Mouse (Mus musculus) midbrain, embryonic 11.5 days (tissue): ENCODE measurements around the gene Srrt. TPM values are rescaled to one million over a fixed set of nuclear protein-coding genes. Genes with fewer than 3 reads are reported as not detected.

ENCODE experiments used
- ATAC-seq: fragments of 200-750 bp; cut with Nextera tagmentation; 2 replicates; pipeline ENCODE4 v1.8.0; 2017; ENCODE audit warnings: moderate TSS enrichment, moderate library complexity; ENCODE audit not compliant: low FRiP score
- DNase-seq: peaks from one replicate; pipeline ENCODE4 v3.0.0; 2015; ENCODE audit warnings: low spot score; ENCODE audit errors: missing footprints
- H3K27ac ChIP-seq: fragments of 300-500 bp; sonication (generic); 2 replicates; pipeline ENCODE4 v1.5.1; 2014; ENCODE audit warnings: low read depth, low read length
- H3K27me3 ChIP-seq: fragments of 300-500 bp; sonication (generic); 2 replicates; pipeline ENCODE4 v1.6.1; 2014; ENCODE audit warnings: mild to moderate bottlenecking, low read length, moderate library complexity, mixed read lengths; ENCODE audit not compliant: control insufficient read depth, insufficient read depth
- H3K36me3 ChIP-seq: fragments of 300-500 bp; sonication (generic); 2 replicates; pipeline ENCODE4 v1.6.1; 2014; ENCODE audit warnings: mild to moderate bottlenecking, low read length, moderate library complexity, mixed read lengths; ENCODE audit not compliant: control insufficient read depth, insufficient read depth
- H3K4me1 ChIP-seq: fragments of 300-500 bp; sonication (generic); 2 replicates; pipeline ENCODE4 v1.6.1; 2014; ENCODE audit warnings: low read length; ENCODE audit not compliant: control insufficient read depth, insufficient read depth
- H3K4me2 ChIP-seq: fragments of 300-500 bp; sonication (generic); 2 replicates; pipeline ENCODE4 v1.6.1; 2014; ENCODE audit warnings: mild to moderate bottlenecking, moderate library complexity
- H3K4me3 ChIP-seq: fragments of 300-500 bp; sonication (generic); 2 replicates; pipeline ENCODE4 v1.5.1; 2014; ENCODE audit warnings: low read depth, low read length
- H3K9ac ChIP-seq: fragments of 300-500 bp; sonication (generic); 2 replicates; pipeline ENCODE4 v1.6.1; 2014; ENCODE audit warnings: low read length
- H3K9me3 ChIP-seq: fragments of 300-500 bp; sonication (generic); 2 replicates; pipeline ENCODE4 v1.6.1; 2016; ENCODE audit warnings: low read length; ENCODE audit not compliant: control insufficient read depth
- WGBS: fragments of 180-500 bp; shearing (Covaris S2); extraction: QIAGEN DNeasy Blood & Tissue Kit; methylation state at CpG from one replicate; pipeline ENCODE4 v1.1.7; 2014; 5-methylcytosine and 5-hydroxymethylcytosine counted together
- polyA plus RNA-seq: library from polyadenylated mRNA; unstranded; fragments of >200 nt; fragmentation: Nextera tagmentation; extraction: Ambion mirVana; gene quantifications from 2 replicates; pipeline ENCODE4 v1.2.1, GENCODE M21; 2014

The Srrt gene
- polyA plus RNA-seq, 1 experiment from 2014 or later = 154 TPM

DNA sequence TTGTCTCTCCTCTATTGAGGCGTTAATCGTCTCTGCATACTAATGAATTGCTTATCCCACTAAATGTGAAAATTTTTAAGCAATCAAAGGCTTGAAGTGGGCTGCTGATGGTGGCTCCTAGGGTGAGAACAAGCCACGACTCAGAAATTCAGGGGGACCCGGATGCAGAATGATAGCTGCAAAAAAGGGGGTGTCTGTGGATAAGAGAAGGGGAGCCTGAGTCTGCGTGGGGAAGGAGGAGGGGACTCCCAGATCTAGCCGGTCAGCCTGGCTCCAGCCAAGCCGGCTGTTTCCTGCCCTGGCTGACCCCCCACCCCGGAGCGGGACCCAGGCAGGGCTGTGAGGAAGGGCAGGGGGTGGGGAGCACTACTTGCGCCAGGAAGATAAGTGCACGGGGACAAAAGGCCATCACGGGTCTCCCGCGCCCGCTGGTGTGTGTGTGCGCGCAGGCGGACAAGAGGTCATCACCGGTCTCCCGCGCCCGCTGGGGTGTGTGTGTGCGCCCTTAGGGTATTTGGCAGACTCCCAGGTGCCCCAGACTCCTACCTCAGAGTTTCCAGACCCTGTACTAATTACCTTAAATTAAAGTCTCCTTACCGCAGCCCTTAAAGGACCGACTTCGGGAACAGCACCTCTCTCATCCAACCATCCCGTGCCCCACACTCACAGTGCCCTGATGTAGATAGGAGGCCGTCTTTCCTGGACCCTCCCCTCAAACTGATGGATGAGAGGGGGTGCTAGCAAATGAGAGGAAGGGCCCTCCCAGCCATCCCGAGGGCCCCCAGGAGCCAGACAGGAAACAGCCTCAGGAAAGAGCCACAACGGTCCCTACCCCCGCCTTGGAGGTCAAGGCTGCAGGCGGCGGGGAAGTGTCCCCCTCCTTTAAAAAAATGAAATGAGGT lies 41.3 kb upstream of the Srrt start:
- no peaks in the 10 kb centered on the region for H3K27me3 ChIP-seq
- peak; percentile 94 for DNase-seq
- peak overlapping the region; percentile 96 for H3K9ac ChIP-seq
- under 1% methylated on average over 33 of the region's 33 CpGs for WGBS
- ATAC-seq = 0 out of 2 replicates have a peak, but pooled peaks have one; percentile 22
- H3K4me3 ChIP-seq = peak overlapping the region; percentile 89
- H3K27ac ChIP-seq = peak overlapping the region; percentile 83
- H3K4me1 ChIP-seq = peaks cover 37% of the 10 kb centered on the region
- peaks cover under 1% of the 10 kb centered on the region for H3K36me3 ChIP-seq
- no peaks in the 10 kb centered on the region for H3K9me3 ChIP-seq
- H3K4me2 ChIP-seq = peak overlapping the region; percentile 90

DNA sequence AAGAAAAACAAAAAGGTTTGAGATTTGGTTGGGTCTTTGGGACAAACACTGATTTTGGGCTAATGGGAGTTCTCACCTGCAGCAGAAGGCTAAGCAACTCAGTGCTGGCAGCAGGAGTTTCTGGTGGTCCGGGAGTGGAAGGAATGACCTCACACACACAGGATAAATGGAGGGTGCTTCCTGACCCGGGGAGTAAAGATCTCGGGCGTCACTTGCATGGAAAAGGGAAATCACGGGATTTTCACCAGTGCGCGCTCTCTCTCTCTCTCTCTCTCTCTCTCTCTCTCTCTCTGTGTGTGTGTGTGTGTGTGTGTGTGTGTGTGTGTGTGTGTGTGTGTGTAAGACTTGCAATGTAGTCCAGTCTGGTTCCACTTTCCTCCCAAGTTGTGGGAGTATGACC lies 40.4 kb upstream of the Srrt start:
- ATAC-seq = no peak
- peaks cover 37% of the 10 kb centered on the region for H3K4me1 ChIP-seq
- peak; percentile 86 for DNase-seq
- H3K9me3 ChIP-seq = no peaks in the 10 kb centered on the region
- H3K27ac ChIP-seq = no peak overlapping the region
- no peaks in the 10 kb centered on the region for H3K36me3 ChIP-seq
- 18% methylated on average over 7 of the region's 7 CpGs for WGBS
- H3K4me3 ChIP-seq = no peak overlapping the region
- H3K27me3 ChIP-seq = no peaks in the 10 kb centered on the region
- no peak overlapping the region; the same call in 1 of the 2 replicates for H3K9ac ChIP-seq
- H3K4me2 ChIP-seq = peak overlapping the region; percentile 90; the same call in 1 of the 2 replicates

DNA sequence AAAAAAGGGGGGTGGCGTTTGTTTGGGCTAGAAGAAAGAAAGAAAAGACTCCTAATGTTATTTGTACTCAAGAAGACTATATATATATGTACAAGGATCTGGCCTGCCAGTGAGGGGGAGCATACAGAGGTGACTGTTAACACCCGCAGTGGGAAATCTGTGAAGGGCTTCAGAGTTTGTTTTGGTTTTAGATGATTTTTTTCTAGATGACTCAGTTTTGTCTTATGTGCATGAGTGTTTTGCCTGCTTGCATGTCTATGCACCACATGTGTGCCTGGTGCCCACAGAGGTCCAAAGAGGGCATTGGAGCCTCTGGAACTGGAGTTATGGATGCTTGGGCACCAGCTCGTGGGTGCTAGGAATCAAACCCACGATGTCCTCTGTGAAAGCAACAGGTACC lies 39.5 kb upstream of the Srrt start:
- H3K27me3 ChIP-seq = no peaks in the 10 kb centered on the region
- no peaks in the 10 kb centered on the region for H3K9me3 ChIP-seq
- peaks cover 28% of the 10 kb centered on the region for H3K4me1 ChIP-seq
- no peak overlapping the region for H3K27ac ChIP-seq
- H3K4me3 ChIP-seq = no peak overlapping the region
- H3K9ac ChIP-seq = no peak overlapping the region
- ATAC-seq (no peak), DNase-seq (no peak)
- H3K36me3 ChIP-seq = no peaks in the 10 kb centered on the region
- no peak overlapping the region for H3K4me2 ChIP-seq
- 92% methylated on average over 4 of the region's 4 CpGs for WGBS

DNA sequence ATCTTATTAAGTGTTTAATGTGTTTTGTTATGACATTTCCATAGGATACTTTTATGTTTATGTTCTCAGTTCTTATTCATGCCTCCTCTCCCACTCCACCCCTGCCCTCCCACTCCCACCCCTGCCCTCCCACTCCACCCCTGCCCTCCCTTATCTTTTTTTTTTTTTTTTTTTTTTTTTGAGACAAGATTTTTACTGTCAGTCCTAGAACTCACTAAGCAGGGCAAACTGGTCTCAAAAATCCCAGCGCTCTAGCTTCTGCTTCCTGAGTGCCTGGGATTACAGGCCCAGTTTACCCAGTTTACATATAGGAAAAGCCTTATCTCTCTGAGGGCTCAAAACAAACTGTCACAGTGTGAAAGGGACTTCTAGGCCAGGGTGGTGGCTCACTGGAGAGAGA lies 38.9 kb upstream of the Srrt start:
- no peak overlapping the region for H3K9ac ChIP-seq
- no peaks in the 10 kb centered on the region for H3K9me3 ChIP-seq
- H3K4me2 ChIP-seq = no peak overlapping the region
- DNase-seq (no peak), ATAC-seq (no peak)
- no peaks in the 10 kb centered on the region for H3K36me3 ChIP-seq
- H3K4me1 ChIP-seq = peaks cover 22% of the 10 kb centered on the region
- WGBS = 75% methylated on average over 1 of the region's 1 CpGs
- H3K27ac ChIP-seq = no peak overlapping the region
- H3K4me3 ChIP-seq = no peak overlapping the region
- no peaks in the 10 kb centered on the region for H3K27me3 ChIP-seq

DNA sequence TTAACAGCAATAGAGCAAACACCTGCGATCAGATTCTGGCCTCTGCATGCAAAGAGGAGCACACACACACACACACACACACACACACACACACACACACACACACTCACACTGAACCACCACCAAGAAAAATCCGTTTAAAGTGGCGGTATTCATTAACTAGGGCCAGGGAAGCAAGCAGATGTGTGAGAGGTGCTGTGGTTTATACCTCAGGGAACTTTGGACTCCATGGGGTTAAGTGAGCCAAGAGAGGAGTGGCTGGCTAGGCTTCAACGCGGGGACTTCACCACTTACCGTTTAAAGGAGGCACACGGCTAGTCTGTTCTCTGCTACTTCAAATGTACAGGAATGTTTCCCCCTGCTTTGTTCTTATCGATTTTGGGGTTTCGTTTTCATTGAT lies 38.3 kb upstream of the Srrt start:
- Histone ChIP-seq H3K4me1 (peaks cover 19% of the 10 kb centered on the region), H3K36me3 (no peaks in the 10 kb centered on the region), H3K27me3 (no peaks in the 10 kb centered on the region), H3K27ac (no peak overlapping the region), H3K9ac (no peak overlapping the region), H3K4me2 (no peak overlapping the region), H3K4me3 (no peak overlapping the region), H3K9me3 (no peaks in the 10 kb centered on the region)
- 33% methylated on average over 9 of the region's 9 CpGs for WGBS
- ATAC-seq (no peak), DNase-seq (no peak)

DNA sequence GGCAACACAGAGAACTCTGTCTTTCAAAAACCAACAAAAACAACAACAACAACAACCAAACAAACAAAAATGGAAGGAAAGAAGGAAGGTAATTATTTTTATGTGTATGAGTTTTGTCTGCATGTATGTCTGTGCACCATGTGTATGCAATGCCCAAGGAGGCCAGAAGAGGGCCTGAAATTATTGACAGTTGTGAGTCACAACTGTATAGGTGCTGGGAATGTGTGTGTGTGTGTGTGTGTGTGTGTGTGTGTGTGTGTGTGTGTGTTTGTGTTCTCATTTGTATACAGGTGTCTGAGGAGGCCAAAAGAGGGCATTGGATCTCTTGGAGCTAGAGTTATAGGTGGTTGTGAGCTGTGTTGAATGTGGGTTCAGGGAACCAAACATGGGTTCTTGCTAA lies 36.4 kb upstream of the Srrt start:
- no peak overlapping the region for H3K4me2 ChIP-seq
- no peak overlapping the region for H3K4me3 ChIP-seq
- H3K4me1 ChIP-seq = peaks cover 22% of the 10 kb centered on the region
- DNase-seq (no peak), ATAC-seq (no peak)
- no peaks in the 10 kb centered on the region for H3K27me3 ChIP-seq
- H3K27ac ChIP-seq = no peak overlapping the region
- H3K36me3 ChIP-seq = no peaks in the 10 kb centered on the region
- H3K9ac ChIP-seq = no peak overlapping the region
- H3K9me3 ChIP-seq = no peaks in the 10 kb centered on the region

DNA sequence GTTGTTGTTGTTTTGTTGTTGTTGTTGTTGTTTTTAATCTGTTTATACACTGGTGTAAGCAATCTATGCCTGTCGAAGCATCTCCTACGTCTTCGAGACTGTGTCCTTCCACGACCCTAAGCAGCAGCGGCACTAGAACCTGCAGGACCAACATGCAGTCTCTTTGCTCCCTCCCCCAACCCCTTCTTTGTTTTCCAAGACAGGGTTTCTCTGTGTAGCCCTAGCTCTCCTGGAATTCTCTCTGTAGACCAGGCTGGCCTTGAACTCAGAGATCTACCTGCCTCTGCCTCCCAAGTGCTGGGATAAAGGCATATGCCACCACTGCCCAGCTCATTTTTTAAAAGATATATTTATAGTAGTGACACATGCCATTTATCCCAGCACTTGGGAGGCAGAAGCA lies 35.9 kb upstream of the Srrt start:
- 92% methylated on average over 5 of the region's 5 CpGs for WGBS
- H3K4me3 ChIP-seq = no peak overlapping the region
- H3K9ac ChIP-seq = no peak overlapping the region
- peaks cover 21% of the 10 kb centered on the region for H3K4me1 ChIP-seq
- H3K27me3 ChIP-seq = no peaks in the 10 kb centered on the region
- no peak overlapping the region for H3K27ac ChIP-seq
- H3K9me3 ChIP-seq = no peaks in the 10 kb centered on the region
- DNase-seq (peak; percentile 41), ATAC-seq (no peak)
- H3K4me2 ChIP-seq = no peak overlapping the region
- H3K36me3 ChIP-seq = no peaks in the 10 kb centered on the region

DNA sequence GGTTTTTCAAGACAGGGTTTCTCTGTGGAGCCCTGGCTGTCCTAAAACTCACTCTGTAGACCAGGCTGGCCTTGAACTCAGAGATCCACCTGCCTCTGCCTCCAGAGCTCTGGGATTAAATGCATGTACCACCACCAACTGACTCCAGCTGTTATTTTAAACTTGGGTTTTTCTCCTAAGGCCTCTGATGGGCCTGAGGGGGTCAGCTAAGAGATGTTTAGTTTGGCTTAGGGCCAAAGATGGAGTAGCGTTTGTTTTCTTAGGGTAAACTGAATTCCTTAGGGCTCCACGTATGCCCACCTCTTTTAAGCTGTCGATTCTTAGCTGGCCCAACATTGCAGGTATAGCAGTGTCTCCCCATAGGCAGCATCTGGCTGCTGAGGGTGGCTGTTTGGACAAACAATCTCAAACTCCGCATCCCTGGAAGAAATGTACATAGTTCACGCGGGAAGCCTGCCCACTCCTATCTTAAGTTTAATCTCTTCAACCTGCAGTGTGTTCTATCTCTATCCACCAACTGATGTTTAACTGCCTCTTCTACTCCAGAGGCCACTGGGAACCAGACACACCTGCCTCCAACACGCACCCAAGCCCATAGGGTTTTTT lies 35.0 kb upstream of the Srrt start:
- H3K9ac ChIP-seq = no peak overlapping the region
- peak; percentile 76 for DNase-seq
- 86% methylated on average over 7 of the region's 7 CpGs for WGBS

DNA sequence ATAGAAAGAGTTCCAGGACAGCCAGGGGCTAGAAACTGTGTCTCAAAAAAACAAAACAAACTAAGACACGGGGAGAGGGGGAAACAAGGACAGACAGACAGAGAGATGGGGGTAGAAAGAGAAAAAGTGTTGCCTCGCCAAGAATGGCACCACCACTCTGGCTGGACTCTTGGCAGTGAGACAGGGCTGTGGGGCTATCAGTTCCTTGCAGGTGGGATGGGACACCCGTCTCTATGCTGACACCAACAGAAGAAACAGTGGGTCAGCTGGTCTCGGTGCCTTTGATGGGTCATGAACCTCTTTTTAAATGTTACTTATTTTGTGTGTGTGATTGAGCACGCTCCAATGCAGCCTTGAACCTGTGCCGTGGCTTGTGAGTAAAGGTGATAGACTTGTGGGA lies 32.7 kb upstream of the Srrt start:
- WGBS = 76% methylated on average over 6 of the region's 6 CpGs
- ATAC-seq (no peak), DNase-seq (peak; percentile 51)
- Histone ChIP-seq H3K9ac (no peak overlapping the region), H3K9me3 (no peaks in the 10 kb centered on the region), H3K4me1 (peaks cover 13% of the 10 kb centered on the region), H3K27ac (no peak overlapping the region), H3K27me3 (no peaks in the 10 kb centered on the region), H3K4me3 (no peak overlapping the region), H3K4me2 (no peak overlapping the region), H3K36me3 (no peaks in the 10 kb centered on the region)

More for the DNA sequence above, 35.0 kb upstream of the Srrt start:
- Histone ChIP-seq H3K27ac (no peak overlapping the region), H3K4me2 (no peak overlapping the region), H3K9me3 (no peaks in the 10 kb centered on the region), H3K4me3 (no peak overlapping the region), H3K27me3 (no peaks in the 10 kb centered on the region), H3K36me3 (no peaks in the 10 kb centered on the region), H3K4me1 (peaks cover 15% of the 10 kb centered on the region)
- no peak for ATAC-seq
